Mouse (Mus musculus): ENCODE data around the gene Emg1. TPM values are rescaled to one million over a fixed set of nuclear protein-coding genes. Genes with fewer than 3 reads are reported as not detected.

Gene Emg1
- polyA plus RNA-seq, 1 experiment = 118 TPM

- TF ChIP-seq EP300 (IDR thresholded peaks at IDR 0.05; ENCODE audit: insufficient read depth, low read depth, low read length) = no peak
- peak; percentile 19 for TF ChIP-seq CTCF (IDR thresholded peaks at IDR 0.05; ENCODE audit: low read depth, low read length)
- TF ChIP-seq POLR2A (IDR thresholded peaks at IDR 0.05; ENCODE audit: insufficient read depth, low read length) = no peak
- H3K36me3 ChIP-seq (ENCODE audit: control insufficient read depth, insufficient read depth, low read length, poor library complexity, severe bottlenecking) = peaks cover 35% of the 10 kb centered on the region
- H3K4me1 ChIP-seq (ENCODE audit: control insufficient read depth, insufficient read depth, low read length) = no peaks in the 10 kb centered on the region
- H3K9ac ChIP-seq (ENCODE audit: low read depth, poor library complexity, severe bottlenecking) = no peak overlapping the region
- H3K4me3 ChIP-seq (ENCODE audit: low read depth, low read length) = no peak overlapping the region
- H3K27ac ChIP-seq (ENCODE audit: insufficient read depth, low read length) = no peak overlapping the region
- H3K27me3 ChIP-seq (ENCODE audit: control insufficient read depth, insufficient read depth, low read length, poor library complexity, severe bottlenecking) = no peaks in the 10 kb centered on the region
- H3K9me3 ChIP-seq (replicated peaks; ENCODE audit: control insufficient read depth, insufficient read depth, low read length, poor library complexity, severe bottlenecking) = no peaks in the 10 kb centered on the region
Observed at GRCm38 (mm10) chr6:124701338-124701737, 10.6 kb downstream of the Emg1 start.

GRCm38 (mm10) chr6:124699962-124700610 is 11.9 kb downstream of the Emg1 start:
- H3K27me3 ChIP-seq (ENCODE audit: control insufficient read depth, insufficient read depth, low read length, poor library complexity, severe bottlenecking) = no peaks in the 10 kb centered on the region
- no peak overlapping the region for H3K4me3 ChIP-seq (ENCODE audit: low read depth, low read length)
- no peak for TF ChIP-seq POLR2A (IDR thresholded peaks at IDR 0.05; ENCODE audit: insufficient read depth, low read length)
- TF ChIP-seq EP300 (IDR thresholded peaks at IDR 0.05; ENCODE audit: insufficient read depth, low read depth, low read length) = no peak
- TF ChIP-seq CTCF (IDR thresholded peaks at IDR 0.05; ENCODE audit: low read depth, low read length) = no peak
- no peaks in the 10 kb centered on the region for H3K9me3 ChIP-seq (replicated peaks; ENCODE audit: control insufficient read depth, insufficient read depth, low read length, poor library complexity, severe bottlenecking)
- H3K4me1 ChIP-seq (ENCODE audit: control insufficient read depth, insufficient read depth, low read length) = no peaks in the 10 kb centered on the region
- no peak overlapping the region for H3K27ac ChIP-seq (ENCODE audit: insufficient read depth, low read length)
- H3K9ac ChIP-seq (ENCODE audit: low read depth, poor library complexity, severe bottlenecking) = no peak overlapping the region
- H3K36me3 ChIP-seq (ENCODE audit: control insufficient read depth, insufficient read depth, low read length, poor library complexity, severe bottlenecking) = peaks cover 24% of the 10 kb centered on the region

- Histone ChIP-seq H3K36me3 (ENCODE audit: control insufficient read depth, insufficient read depth, low read length, poor library complexity, severe bottlenecking) (peaks cover 17% of the 10 kb centered on the region), H3K27me3 (ENCODE audit: control insufficient read depth, insufficient read depth, low read length, poor library complexity, severe bottlenecking) (no peaks in the 10 kb centered on the region), H3K27ac (ENCODE audit: insufficient read depth, low read length) (no peak overlapping the region), H3K9ac (ENCODE audit: low read depth, poor library complexity, severe bottlenecking) (no peak overlapping the region), H3K4me3 (ENCODE audit: low read depth, low read length) (no peak overlapping the region), H3K4me1 (ENCODE audit: control insufficient read depth, insufficient read depth, low read length) (no peaks in the 10 kb centered on the region), H3K9me3 (replicated peaks; ENCODE audit: control insufficient read depth, insufficient read depth, low read length, poor library complexity, severe bottlenecking) (no peaks in the 10 kb centered on the region)
- TF ChIP-seq EP300 (IDR thresholded peaks at IDR 0.05; ENCODE audit: insufficient read depth, low read depth, low read length) = no peak
- no peak for TF ChIP-seq POLR2A (IDR thresholded peaks at IDR 0.05; ENCODE audit: insufficient read depth, low read length)
- no peak for TF ChIP-seq CTCF (IDR thresholded peaks at IDR 0.05; ENCODE audit: low read depth, low read length)
Observed at GRCm38 (mm10) chr6:124699366-124699765, 12.6 kb downstream of the Emg1 start.

GRCm38 (mm10) chr6:124698751-124699150 is 13.2 kb downstream of the Emg1 start:
- H3K4me1 ChIP-seq (ENCODE audit: control insufficient read depth, insufficient read depth, low read length) = no peaks in the 10 kb centered on the region
- no peak overlapping the region for H3K4me3 ChIP-seq (ENCODE audit: low read depth, low read length)
- peaks cover 10% of the 10 kb centered on the region; the same call in 1 of the 2 replicates for H3K36me3 ChIP-seq (ENCODE audit: control insufficient read depth, insufficient read depth, low read length, poor library complexity, severe bottlenecking)
- TF ChIP-seq EP300 (IDR thresholded peaks at IDR 0.05; ENCODE audit: insufficient read depth, low read depth, low read length) (no peak), CTCF (IDR thresholded peaks at IDR 0.05; ENCODE audit: low read depth, low read length) (no peak), POLR2A (IDR thresholded peaks at IDR 0.05; ENCODE audit: insufficient read depth, low read length) (no peak)
- no peaks in the 10 kb centered on the region for H3K9me3 ChIP-seq (replicated peaks; ENCODE audit: control insufficient read depth, insufficient read depth, low read length, poor library complexity, severe bottlenecking)
- no peak overlapping the region for H3K9ac ChIP-seq (ENCODE audit: low read depth, poor library complexity, severe bottlenecking)
- no peaks in the 10 kb centered on the region for H3K27me3 ChIP-seq (ENCODE audit: control insufficient read depth, insufficient read depth, low read length, poor library complexity, severe bottlenecking)
- no peak overlapping the region for H3K27ac ChIP-seq (ENCODE audit: insufficient read depth, low read length)

- H3K4me1 ChIP-seq (ENCODE audit: control insufficient read depth, insufficient read depth, low read length) = no peaks in the 10 kb centered on the region
- H3K9me3 ChIP-seq (replicated peaks; ENCODE audit: control insufficient read depth, insufficient read depth, low read length, poor library complexity, severe bottlenecking) = no peaks in the 10 kb centered on the region
- no peaks in the 10 kb centered on the region; the same call in 1 of the 2 replicates for H3K36me3 ChIP-seq (ENCODE audit: control insufficient read depth, insufficient read depth, low read length, poor library complexity, severe bottlenecking)
- no peaks in the 10 kb centered on the region for H3K27me3 ChIP-seq (ENCODE audit: control insufficient read depth, insufficient read depth, low read length, poor library complexity, severe bottlenecking)
- TF ChIP-seq CTCF (IDR thresholded peaks at IDR 0.05; ENCODE audit: low read depth, low read length) (no peak), EP300 (IDR thresholded peaks at IDR 0.05; ENCODE audit: insufficient read depth, low read depth, low read length) (no peak), POLR2A (IDR thresholded peaks at IDR 0.05; ENCODE audit: insufficient read depth, low read length) (no peak)
- H3K4me3 ChIP-seq (ENCODE audit: low read depth, low read length) = no peak overlapping the region
- no peak overlapping the region for H3K9ac ChIP-seq (ENCODE audit: low read depth, poor library complexity, severe bottlenecking)
- H3K27ac ChIP-seq (ENCODE audit: insufficient read depth, low read length) = no peak overlapping the region
Observed at GRCm38 (mm10) chr6:124696441-124697150, 15.4 kb downstream of the Emg1 start.

Data from ES-Bruce4 (cell line).